Mouse (Mus musculus) myocyte (in vitro differentiated cells): ENCODE data around the gene Slc38a3. TPM values are rescaled to one million over a fixed set of nuclear protein-coding genes. Genes with fewer than 3 reads are reported as not detected.
A peak's percentile ranks its signal among the peaks of the same experiment; 100 is the strongest.

Experiments used
- H3K27me3 ChIP-seq: one replicate; pipeline ENCODE4 v1.6.1; 2011; ENCODE audit not compliant: control insufficient read depth, insufficient read depth, insufficient read length
- H3K36me3 ChIP-seq: one replicate; pipeline ENCODE4 v1.6.1; 2011; ENCODE audit not compliant: control insufficient read depth, insufficient read depth
- H3K4me2 ChIP-seq: one replicate; pipeline ENCODE4 v1.6.1; 2011; ENCODE audit warnings: low read depth, control low read depth
- H3K4me3 ChIP-seq: one replicate; pipeline ENCODE4 v1.5.1; 2011; ENCODE audit warnings: mild to moderate bottlenecking, control low read depth, moderate library complexity
- H3K79me2 ChIP-seq: one replicate; pipeline ENCODE4 v1.6.1; 2011; ENCODE audit not compliant: control insufficient read depth, insufficient read depth
- H3ac ChIP-seq: one replicate; pipeline ENCODE4 v1.6.1; 2011; ENCODE audit not compliant: control insufficient read depth, insufficient read length
- CEBPB ChIP-seq: IDR thresholded peaks from 2 replicates; pipeline ENCODE4 v1.6.1; 2011; ENCODE audit warnings: mild to moderate bottlenecking, moderate library complexity; ENCODE audit not compliant: poor library complexity, insufficient read depth, severe bottlenecking
- E2F4 ChIP-seq: IDR thresholded peaks from one replicate; pipeline ENCODE4 v1.6.1; 2011; ENCODE audit warnings: mild to moderate bottlenecking, control low read depth, moderate library complexity; ENCODE audit not compliant: insufficient read depth
- MAX ChIP-seq: IDR thresholded peaks from one replicate; pipeline ENCODE4 v1.6.1; 2011; ENCODE audit warnings: low read depth, mild to moderate bottlenecking, control low read depth
- MYOD1 ChIP-seq, 3 experiments: IDR thresholded peaks; one replicate each; pipeline ENCODE4 v1.6.1; 2011; ENCODE audit warnings: control low read depth in 2 of 3, low read depth in 2 of 3, mild to moderate bottlenecking in 2 of 3, moderate library complexity in 1 of 3; ENCODE audit not compliant: insufficient read length in 2 of 3, control insufficient read depth in 1 of 3
- MYOG ChIP-seq, 3 experiments: IDR thresholded peaks; one replicate each; pipeline ENCODE4 v1.6.1; 2011; ENCODE audit warnings: control low read depth in 2 of 3, low read depth in 2 of 3, mild to moderate bottlenecking in 2 of 3; ENCODE audit not compliant: insufficient read length in 2 of 3, control insufficient read depth in 1 of 3, insufficient read depth in 1 of 3
- POLR2A ChIP-seq: IDR thresholded peaks from one replicate; pipeline ENCODE4 v1.6.1; 2011; ENCODE audit warnings: low read depth, mild to moderate bottlenecking, control low read depth, moderate library complexity; ENCODE audit not compliant: insufficient read length
- POLR2AphosphoS2 ChIP-seq: IDR thresholded peaks from one replicate; pipeline ENCODE4 v1.6.1; 2011; ENCODE audit warnings: low read depth, control low read depth; ENCODE audit not compliant: insufficient read length
- REST ChIP-seq: IDR thresholded peaks from one replicate; pipeline ENCODE4 v1.6.1; 2011; ENCODE audit warnings: mild to moderate bottlenecking, control low read depth, moderate library complexity; ENCODE audit not compliant: insufficient read depth, insufficient read length
- SRF ChIP-seq: IDR thresholded peaks from one replicate; pipeline ENCODE4 v1.6.1; 2011; ENCODE audit warnings: low read depth; ENCODE audit not compliant: control insufficient read depth, insufficient read length
- TCF12 ChIP-seq: IDR thresholded peaks from one replicate; pipeline ENCODE4 v1.6.1; 2011; ENCODE audit warnings: mild to moderate bottlenecking, control low read depth; ENCODE audit not compliant: poor library complexity, insufficient read depth, severe bottlenecking
- TCF3 ChIP-seq: IDR thresholded peaks from one replicate; pipeline ENCODE4 v1.6.1; 2011; ENCODE audit warnings: low read depth, control low read depth; ENCODE audit not compliant: insufficient read length
- USF1 ChIP-seq: IDR thresholded peaks from one replicate; pipeline ENCODE4 v1.6.1; 2011; ENCODE audit warnings: low read depth, mild to moderate bottlenecking, control low read depth, moderate library complexity
- polyA plus RNA-seq: library from polyadenylated mRNA; unstranded; fragments of >200 nt; fragmentation: generic; extraction: Trizol; gene quantifications from one replicate; pipeline ENCODE4 v1.2.1, GENCODE M21; 2012; ENCODE audit warnings: missing spikeins

Gene Slc38a3
- polyA plus RNA-seq, 1 experiment: 0.06 TPM

GRCm38 (mm10) chr9:107627387-107628255, 41.7 kb downstream of the Slc38a3 start:
- Histone ChIP-seq H3ac (no peak overlapping the region), H3K79me2 (peaks cover 91% of the 10 kb centered on the region), H3K4me3 (no peak overlapping the region), H3K27me3 (no peaks in the 10 kb centered on the region), H3K36me3 (peaks cover 7% of the 10 kb centered on the region), H3K4me2 (peak overlapping the region; percentile 80)
- peak in 1 of 3 experiments; percentile 21 for TF ChIP-seq MYOD1 (IDR thresholded peaks at IDR 0.05; ENCODE audit: control insufficient read depth in 1 of 3, insufficient read length in 2 of 3, low read depth in 2 of 3)
- TF ChIP-seq MYOG (IDR thresholded peaks at IDR 0.05; ENCODE audit: control insufficient read depth in 1 of 3, insufficient read depth in 1 of 3, insufficient read length in 2 of 3, low read depth in 2 of 3): no peak

- no peak overlapping the region for H3K4me3 ChIP-seq
These were observed 42.5 kb downstream of the Slc38a3 start for GRCm38 (mm10) chr9:107626844-107627277.

GRCm38 (mm10) chr9:107626158-107626843, 43.0 kb downstream of the Slc38a3 start:
- Histone ChIP-seq H3K27me3 (no peaks in the 10 kb centered on the region), H3K36me3 (peaks cover 7% of the 10 kb centered on the region), H3K79me2 (peaks cover 84% of the 10 kb centered on the region), H3K4me2 (peak overlapping the region; percentile 80), H3ac (no peak overlapping the region), H3K4me3 (peak overlapping the region; percentile 6)
- TF ChIP-seq MAX (no peak), E2F4 (no peak), MYOD1 (IDR thresholded peaks at IDR 0.05; ENCODE audit: control insufficient read depth in 1 of 3, insufficient read length in 2 of 3, low read depth in 2 of 3) (peak; percentile 25 to 94 (median 85)), POLR2AphosphoS2 (no peak), SRF (no peak), POLR2A (no peak), TCF3 (peak; percentile 53), REST (no peak), MYOG (IDR thresholded peaks at IDR 0.05; ENCODE audit: control insufficient read depth in 1 of 3, insufficient read depth in 1 of 3, insufficient read length in 2 of 3, low read depth in 2 of 3) (peak; percentile 67 to 92 (median 75)), TCF12 (no peak), USF1 (no peak), CEBPB (no peak)

More at GRCm38 (mm10) chr9:107626844-107627277, 42.5 kb downstream of the Slc38a3 start:
- Histone ChIP-seq H3K36me3 (peaks cover 7% of the 10 kb centered on the region), H3K27me3 (no peaks in the 10 kb centered on the region), H3K4me2 (peak overlapping the region; percentile 80), H3K79me2 (peaks cover 90% of the 10 kb centered on the region), H3ac (no peak overlapping the region)
- TF ChIP-seq MYOG (IDR thresholded peaks at IDR 0.05; ENCODE audit: control insufficient read depth in 1 of 3, insufficient read depth in 1 of 3, insufficient read length in 2 of 3, low read depth in 2 of 3) (no peak), USF1 (no peak), SRF (no peak), TCF3 (no peak), POLR2AphosphoS2 (no peak)

GRCm38 (mm10) chr9:107625351-107626128, 43.8 kb downstream of the Slc38a3 start:
- Histone ChIP-seq H3ac (no peak overlapping the region), H3K36me3 (peaks cover 7% of the 10 kb centered on the region), H3K4me3 (peak overlapping the region; percentile 6), H3K4me2 (peak overlapping the region; percentile 80), H3K79me2 (peaks cover 77% of the 10 kb centered on the region), H3K27me3 (no peaks in the 10 kb centered on the region)
- no peak for TF ChIP-seq MAX
- no peak for TF ChIP-seq REST
- TF ChIP-seq E2F4: no peak
- no peak for TF ChIP-seq MYOD1 (IDR thresholded peaks at IDR 0.05; ENCODE audit: control insufficient read depth in 1 of 3, insufficient read length in 2 of 3, low read depth in 2 of 3)

GRCm38 (mm10) chr9:107624951-107625350, 44.4 kb downstream of the Slc38a3 start:
- Histone ChIP-seq H3ac (no peak overlapping the region), H3K4me2 (peak overlapping the region; percentile 80), H3K27me3 (no peaks in the 10 kb centered on the region), H3K36me3 (peaks cover 7% of the 10 kb centered on the region), H3K79me2 (peaks cover 71% of the 10 kb centered on the region), H3K4me3 (no peak overlapping the region)
- no peak for TF ChIP-seq E2F4
- no peak for TF ChIP-seq POLR2AphosphoS2
- TF ChIP-seq USF1: no peak
- TF ChIP-seq MAX: no peak
- no peak for TF ChIP-seq REST
- no peak for TF ChIP-seq CEBPB
- no peak for TF ChIP-seq MYOG (IDR thresholded peaks at IDR 0.05; ENCODE audit: control insufficient read depth in 1 of 3, insufficient read depth in 1 of 3, insufficient read length in 2 of 3, low read depth in 2 of 3)
- no peak for TF ChIP-seq MYOD1 (IDR thresholded peaks at IDR 0.05; ENCODE audit: control insufficient read depth in 1 of 3, insufficient read length in 2 of 3, low read depth in 2 of 3)
- no peak for TF ChIP-seq POLR2A
- TF ChIP-seq TCF3: no peak
